Mouse (Mus musculus) thymus, adult 2 months (tissue): Measurements from ENCODE around the gene Papss2. TPM values are rescaled to one million over a fixed set of nuclear protein-coding genes. Genes with fewer than 3 reads are reported as not detected.

Experiments
- DNase-seq: peaks from one replicate; pipeline ENCODE4 v3.0.0; 2021
- H3K27ac ChIP-seq: fragments of 200-500 bp; 2 replicates; pipeline ENCODE4 v1.5.1; 2012; ENCODE audit warnings: low read length, control low read depth; ENCODE audit not compliant: control insufficient read depth, insufficient read depth
- H3K27me3 ChIP-seq: fragments of 200-500 bp; 2 replicates; pipeline ENCODE4 v1.6.1; 2012; ENCODE audit warnings: mild to moderate bottlenecking, low read length, moderate library complexity, mixed read lengths; ENCODE audit not compliant: control insufficient read depth, insufficient read depth
- H3K36me3 ChIP-seq: fragments of 200-500 bp; 2 replicates; pipeline ENCODE4 v1.6.1; 2012; ENCODE audit warnings: mild to moderate bottlenecking, low read length, moderate library complexity; ENCODE audit not compliant: control insufficient read depth, insufficient read depth
- H3K4me1 ChIP-seq: fragments of 200-500 bp; replicated peaks from 2 replicates; pipeline ENCODE4 v1.6.1; 2012; ENCODE audit warnings: low read length; ENCODE audit not compliant: control insufficient read depth, insufficient read depth
- H3K4me3 ChIP-seq: fragments of 200-500 bp; 2 replicates; pipeline ENCODE4 v1.5.1; 2012; ENCODE audit warnings: mild to moderate bottlenecking, low read length, control low read depth, moderate library complexity; ENCODE audit not compliant: control insufficient read depth, insufficient read depth
- CTCF ChIP-seq: fragments of 200-500 bp; IDR thresholded peaks from 2 replicates; pipeline ENCODE4 v1.5.1; 2012; ENCODE audit warnings: mild to moderate bottlenecking, control low read depth, low read length, moderate library complexity, borderline replicate concordance; ENCODE audit not compliant: control insufficient read depth, poor library complexity, insufficient read depth; ENCODE audit errors: extremely low read depth
- POLR2A ChIP-seq: fragments of 200-500 bp; IDR thresholded peaks from 2 replicates; pipeline ENCODE4 v1.6.1; 2012; ENCODE audit warnings: mild to moderate bottlenecking, low read length, control low read depth, moderate library complexity; ENCODE audit not compliant: control insufficient read depth, poor library complexity, insufficient read depth; ENCODE audit errors: extremely low read depth
- WGBS: fragments of 180-500 bp; shearing (Covaris S2); methylation state at CpG from one replicate; pipeline ENCODE4 v1.1.7; 2018; 5-methylcytosine and 5-hydroxymethylcytosine counted together
- polyA plus RNA-seq: library from polyadenylated mRNA; depleted of rRNA; stranded (reverse); fragments of >200 nt; gene quantifications from 2 replicates; pipeline ENCODE4 v1.2.3, GENCODE M21; 2012

Papss2 gene
- polyA plus RNA-seq, 1 experiment: 5.7 TPM

- Histone ChIP-seq H3K27ac (no peak overlapping the region), H3K36me3 (no peaks in the 10 kb centered on the region), H3K27me3 (no peaks in the 10 kb centered on the region), H3K4me3 (no peak overlapping the region), H3K4me1 (no peaks in the 10 kb centered on the region)
- no peak for DNase-seq
- no peak for TF ChIP-seq CTCF
- TF ChIP-seq POLR2A: no peak
- 97% methylated on average over 7 of the region's 7 CpGs for WGBS
These were observed 45.9 kb downstream of the Papss2 start for GRCm38 (mm10) chr19:32641535-32641934.

GRCm38 (mm10) chr19:32641995-32642394 is 46.4 kb downstream of the Papss2 start:
- Histone ChIP-seq H3K27ac (no peak overlapping the region), H3K4me3 (no peak overlapping the region), H3K4me1 (no peaks in the 10 kb centered on the region), H3K36me3 (no peaks in the 10 kb centered on the region), H3K27me3 (no peaks in the 10 kb centered on the region)
- WGBS: 98% methylated on average over 8 of the region's 8 CpGs
- no peak for DNase-seq
- TF ChIP-seq CTCF: no peak
- TF ChIP-seq POLR2A: no peak

GRCm38 (mm10) chr19:32643642-32644041 is 48.1 kb downstream of the Papss2 start:
- no peak for TF ChIP-seq CTCF
- TF ChIP-seq POLR2A: no peak
- no peak for DNase-seq
- no peak overlapping the region for H3K4me3 ChIP-seq
- H3K36me3 ChIP-seq: no peaks in the 10 kb centered on the region
- no peak overlapping the region for H3K27ac ChIP-seq
- WGBS: 94% methylated on average over 3 of the region's 3 CpGs
- H3K4me1 ChIP-seq: no peaks in the 10 kb centered on the region
- H3K27me3 ChIP-seq: no peaks in the 10 kb centered on the region

DNA sequence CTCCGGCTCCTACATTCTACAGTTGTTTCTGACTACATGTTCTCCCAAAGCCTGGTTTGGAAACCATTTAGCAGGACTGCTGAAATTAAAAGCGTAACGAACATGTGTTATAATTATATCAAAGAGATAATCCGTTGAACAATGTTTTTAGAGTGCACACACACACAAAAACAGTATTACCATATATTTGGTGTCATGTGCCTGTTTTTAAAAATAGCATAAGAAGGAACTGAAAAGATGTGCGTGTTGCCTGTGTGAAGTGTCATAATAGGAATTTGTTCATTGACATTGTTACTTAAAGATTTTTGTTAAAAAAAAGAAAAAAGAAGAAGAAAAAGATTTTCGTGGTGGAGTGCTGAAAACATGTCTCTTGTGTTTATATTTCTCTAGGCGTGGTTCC is 50.3 kb downstream of the Papss2 start:
- no peak for DNase-seq
- Histone ChIP-seq H3K4me3 (no peak overlapping the region), H3K36me3 (no peaks in the 10 kb centered on the region), H3K4me1 (no peaks in the 10 kb centered on the region), H3K27me3 (no peaks in the 10 kb centered on the region), H3K27ac (no peak overlapping the region)
- TF ChIP-seq POLR2A (no peak), CTCF (no peak)
- WGBS: 93% methylated on average over 7 of the region's 7 CpGs

- WGBS: 95% methylated on average over 3 of the region's 3 CpGs
- Histone ChIP-seq H3K4me1 (no peaks in the 10 kb centered on the region), H3K36me3 (no peaks in the 10 kb centered on the region), H3K4me3 (no peak overlapping the region), H3K27me3 (no peaks in the 10 kb centered on the region), H3K27ac (no peak overlapping the region)
- DNase-seq: no peak
- TF ChIP-seq CTCF: no peak
- no peak for TF ChIP-seq POLR2A
These were observed 50.8 kb downstream of the Papss2 start for GRCm38 (mm10) chr19:32646382-32646781.

DNA sequence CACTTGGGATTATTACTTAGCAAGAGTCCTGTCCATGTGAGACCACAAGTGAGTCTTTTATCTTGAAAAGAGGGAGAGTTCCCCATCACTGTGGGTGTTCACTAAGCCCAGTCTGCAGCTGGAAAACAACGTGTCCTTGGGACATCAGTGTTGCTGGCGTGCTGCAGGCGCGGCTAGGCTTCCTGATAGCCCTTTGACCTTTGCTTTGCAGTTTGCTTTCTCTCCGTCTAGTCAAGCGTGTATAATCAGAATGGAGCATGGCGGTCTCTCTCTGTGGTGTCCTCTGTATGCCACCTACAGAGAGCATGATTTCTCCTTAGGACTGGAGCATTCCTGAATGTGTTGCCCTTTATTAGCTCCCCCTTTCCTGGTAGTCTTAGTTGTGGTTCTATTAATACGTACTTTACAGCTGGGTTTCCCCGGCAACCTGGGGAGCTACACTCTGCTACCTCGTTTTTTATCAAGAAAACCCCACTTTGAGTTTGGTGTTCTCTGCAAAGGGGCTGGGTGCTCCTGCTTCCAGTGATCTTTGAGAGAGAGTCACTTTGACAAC is 52.5 kb downstream of the Papss2 start:
- Histone ChIP-seq H3K27ac (no peak overlapping the region), H3K27me3 (no peaks in the 10 kb centered on the region), H3K4me3 (no peak overlapping the region), H3K4me1 (no peaks in the 10 kb centered on the region), H3K36me3 (no peaks in the 10 kb centered on the region)
- TF ChIP-seq POLR2A: no peak
- no peak for TF ChIP-seq CTCF
- WGBS: 93% methylated on average over 10 of the region's 10 CpGs
- no peak for DNase-seq

GRCm38 (mm10) chr19:32651046-32651445 is 55.5 kb downstream of the Papss2 start:
- H3K4me3 ChIP-seq: no peak overlapping the region
- DNase-seq: no peak
- no peaks in the 10 kb centered on the region for H3K36me3 ChIP-seq
- H3K27ac ChIP-seq: no peak overlapping the region
- H3K27me3 ChIP-seq: no peaks in the 10 kb centered on the region
- H3K4me1 ChIP-seq: no peaks in the 10 kb centered on the region
- 91% methylated on average over 5 of the region's 5 CpGs for WGBS
- TF ChIP-seq CTCF: no peak
- no peak for TF ChIP-seq POLR2A
